Mouse (Mus musculus): ENCODE measurements at regions not wholly inside any gene's neighbourhood (a gene's known extent, or its start where the extent isn't known, plus 50 kb on each side); places are given as distances from the start of the nearest gene placed in this dataset.
A peak's percentile ranks its signal among the peaks of the same experiment; 100 is the strongest.

GRCm38 (mm10) chr4:53962458-53962857, 136.6 kb downstream of the Tmem38b start:
- Histone ChIP-seq H3K4me1 (replicated peaks) (no peaks in the 10 kb centered on the region), H3K4me3 (replicated peaks) (no peak overlapping the region), H3K27me3 (no peaks in the 10 kb centered on the region), H3K9ac (replicated peaks) (no peak overlapping the region), H3K27ac (no peak overlapping the region), H3K4me2 (no peak overlapping the region), H3K9me3 (no peaks in the 10 kb centered on the region), H3K36me3 (no peaks in the 10 kb centered on the region)
- 66% methylated on average over 3 of the region's 3 CpGs for WGBS
- ATAC-seq (ENCODE audit: insufficient number of reproducible peaks, insufficient read depth, low FRiP score, low TSS enrichment, low read depth): no peak

- Histone ChIP-seq H3K9me3 (peaks cover 7% of the 10 kb centered on the region; the same call in 1 of the 2 replicates), H3K27ac (no peak overlapping the region), H3K4me2 (no peak overlapping the region), H3K27me3 (no peaks in the 10 kb centered on the region), H3K36me3 (no peaks in the 10 kb centered on the region), H3K4me1 (replicated peaks) (no peaks in the 10 kb centered on the region), H3K9ac (replicated peaks) (no peak overlapping the region), H3K4me3 (replicated peaks) (no peak overlapping the region)
- no peak for ATAC-seq (ENCODE audit: insufficient number of reproducible peaks, insufficient read depth, low FRiP score, low TSS enrichment, low read depth)
Measured at GRCm38 (mm10) chr4:53970461-53970860, 144.6 kb downstream of the Tmem38b start.

- H3K4me2 ChIP-seq: no peak overlapping the region
- H3K27me3 ChIP-seq: no peaks in the 10 kb centered on the region
- H3K9ac ChIP-seq (replicated peaks): no peak overlapping the region
- ATAC-seq (ENCODE audit: insufficient number of reproducible peaks, insufficient read depth, low FRiP score, low TSS enrichment, low read depth): no peak
- H3K4me1 ChIP-seq (replicated peaks): no peaks in the 10 kb centered on the region
- no peak overlapping the region for H3K4me3 ChIP-seq (replicated peaks)
- H3K27ac ChIP-seq: no peak overlapping the region
- peaks cover 7% of the 10 kb centered on the region; the same call in 1 of the 2 replicates for H3K9me3 ChIP-seq
- WGBS: 91% methylated on average over 2 of the region's 2 CpGs
- no peaks in the 10 kb centered on the region for H3K36me3 ChIP-seq
Measured at GRCm38 (mm10) chr4:53970960-53971359, 145.1 kb downstream of the Tmem38b start.

GRCm38 (mm10) chr4:53976036-53976638, 150.3 kb downstream of the Tmem38b start:
- H3K36me3 ChIP-seq: no peaks in the 10 kb centered on the region
- H3K27me3 ChIP-seq: no peaks in the 10 kb centered on the region
- H3K9me3 ChIP-seq: peaks cover under 1% of the 10 kb centered on the region; the same call in 1 of the 2 replicates
- H3K27ac ChIP-seq: no peak overlapping the region
- 74% methylated on average over 12 of the region's 12 CpGs for WGBS
- no peak overlapping the region for H3K4me3 ChIP-seq (replicated peaks)
- ATAC-seq (ENCODE audit: insufficient number of reproducible peaks, insufficient read depth, low FRiP score, low TSS enrichment, low read depth): no peak
- no peaks in the 10 kb centered on the region for H3K4me1 ChIP-seq (replicated peaks)
- no peak overlapping the region for H3K4me2 ChIP-seq
- no peak overlapping the region for H3K9ac ChIP-seq (replicated peaks)

GRCm38 (mm10) chr4:53986519-53987301, 160.9 kb downstream of the Tmem38b start:
- no peaks in the 10 kb centered on the region for H3K27me3 ChIP-seq
- WGBS: 83% methylated on average over 8 of the region's 8 CpGs

GRCm38 (mm10) chr4:53987536-53987935, 161.7 kb downstream of the Tmem38b start:
- H3K9ac ChIP-seq (replicated peaks): no peak overlapping the region
- no peak overlapping the region for H3K4me3 ChIP-seq (replicated peaks)
- no peak overlapping the region for H3K4me2 ChIP-seq
- H3K27ac ChIP-seq: no peak overlapping the region
- no peaks in the 10 kb centered on the region for H3K9me3 ChIP-seq
- ATAC-seq (ENCODE audit: insufficient number of reproducible peaks, insufficient read depth, low FRiP score, low TSS enrichment, low read depth): no peak
- WGBS: 85% methylated on average over 11 of the region's 11 CpGs
- no peaks in the 10 kb centered on the region for H3K27me3 ChIP-seq
- no peaks in the 10 kb centered on the region for H3K36me3 ChIP-seq
- H3K4me1 ChIP-seq (replicated peaks): no peaks in the 10 kb centered on the region

More at GRCm38 (mm10) chr4:53986519-53987301, 160.9 kb downstream of the Tmem38b start:
- H3K4me2 ChIP-seq: no peak overlapping the region
- no peaks in the 10 kb centered on the region for H3K9me3 ChIP-seq
- H3K4me1 ChIP-seq (replicated peaks): no peaks in the 10 kb centered on the region
- no peaks in the 10 kb centered on the region for H3K36me3 ChIP-seq
- no peak overlapping the region for H3K27ac ChIP-seq
- ATAC-seq (ENCODE audit: insufficient number of reproducible peaks, insufficient read depth, low FRiP score, low TSS enrichment, low read depth): no peak
- H3K4me3 ChIP-seq (replicated peaks): no peak overlapping the region
- no peak overlapping the region for H3K9ac ChIP-seq (replicated peaks)

- Histone ChIP-seq H3K9ac (replicated peaks) (no peak overlapping the region), H3K27ac (no peak overlapping the region), H3K36me3 (no peaks in the 10 kb centered on the region), H3K27me3 (no peaks in the 10 kb centered on the region), H3K4me2 (no peak overlapping the region), H3K9me3 (no peaks in the 10 kb centered on the region), H3K4me1 (replicated peaks) (no peaks in the 10 kb centered on the region), H3K4me3 (replicated peaks) (no peak overlapping the region)
- no peak for ATAC-seq (ENCODE audit: insufficient number of reproducible peaks, insufficient read depth, low FRiP score, low TSS enrichment, low read depth)
- 37% methylated on average over 12 of the region's 12 CpGs for WGBS
Measured at GRCm38 (mm10) chr4:54021069-54021829, 195.4 kb downstream of the Tmem38b start.

GRCm38 (mm10) chr4:54021861-54022385, 196.1 kb downstream of the Tmem38b start:
- H3K27ac ChIP-seq: no peak overlapping the region
- no peaks in the 10 kb centered on the region for H3K36me3 ChIP-seq
- H3K27me3 ChIP-seq: no peaks in the 10 kb centered on the region
- no peaks in the 10 kb centered on the region for H3K9me3 ChIP-seq
- WGBS: 72% methylated on average over 6 of the region's 6 CpGs
- no peak for ATAC-seq (ENCODE audit: insufficient number of reproducible peaks, insufficient read depth, low FRiP score, low TSS enrichment, low read depth)
- no peaks in the 10 kb centered on the region for H3K4me1 ChIP-seq (replicated peaks)
- H3K4me3 ChIP-seq (replicated peaks): no peak overlapping the region
- H3K4me2 ChIP-seq: no peak overlapping the region
- H3K9ac ChIP-seq (replicated peaks): no peak overlapping the region

GRCm38 (mm10) chr4:54026919-54027318, 201.1 kb downstream of the Tmem38b start:
- H3K27ac ChIP-seq: no peak overlapping the region

GRCm38 (mm10) chr4:54027565-54028237, 201.9 kb downstream of the Tmem38b start:
- Histone ChIP-seq H3K4me1 (replicated peaks) (peaks cover 29% of the 10 kb centered on the region), H3K9me3 (no peaks in the 10 kb centered on the region), H3K36me3 (no peaks in the 10 kb centered on the region), H3K9ac (replicated peaks) (no peak overlapping the region), H3K27me3 (no peaks in the 10 kb centered on the region), H3K4me2 (no peak overlapping the region), H3K27ac (0 out of 2 replicates have a peak overlapping the region, but pooled peaks have one; percentile 56), H3K4me3 (replicated peaks) (no peak overlapping the region)
- WGBS: 42% methylated on average over 5 of the region's 5 CpGs
- ATAC-seq (ENCODE audit: insufficient number of reproducible peaks, insufficient read depth, low FRiP score, low TSS enrichment, low read depth): no peak

More at GRCm38 (mm10) chr4:54026919-54027318, 201.1 kb downstream of the Tmem38b start:
- no peaks in the 10 kb centered on the region for H3K27me3 ChIP-seq
- H3K36me3 ChIP-seq: no peaks in the 10 kb centered on the region
- H3K4me2 ChIP-seq: no peak overlapping the region
- H3K9me3 ChIP-seq: no peaks in the 10 kb centered on the region
- no peak for ATAC-seq (ENCODE audit: insufficient number of reproducible peaks, insufficient read depth, low FRiP score, low TSS enrichment, low read depth)
- peaks cover 22% of the 10 kb centered on the region for H3K4me1 ChIP-seq (replicated peaks)
- H3K4me3 ChIP-seq (replicated peaks): no peak overlapping the region
- no peak overlapping the region for H3K9ac ChIP-seq (replicated peaks)
- 84% methylated on average over 3 of the region's 3 CpGs for WGBS
